Mouse (Mus musculus) kidney, adult 11 months (tissue): ENCODE measurements at regions not wholly inside any gene's neighbourhood (a gene's known extent, or its start where the extent isn't known, plus 50 kb on each side); places are given as distances from the start of the nearest gene placed in this dataset.

Source experiments
- DNase-seq: peaks from one replicate; pipeline ENCODE4 v3.0.0; 2022

DNA sequence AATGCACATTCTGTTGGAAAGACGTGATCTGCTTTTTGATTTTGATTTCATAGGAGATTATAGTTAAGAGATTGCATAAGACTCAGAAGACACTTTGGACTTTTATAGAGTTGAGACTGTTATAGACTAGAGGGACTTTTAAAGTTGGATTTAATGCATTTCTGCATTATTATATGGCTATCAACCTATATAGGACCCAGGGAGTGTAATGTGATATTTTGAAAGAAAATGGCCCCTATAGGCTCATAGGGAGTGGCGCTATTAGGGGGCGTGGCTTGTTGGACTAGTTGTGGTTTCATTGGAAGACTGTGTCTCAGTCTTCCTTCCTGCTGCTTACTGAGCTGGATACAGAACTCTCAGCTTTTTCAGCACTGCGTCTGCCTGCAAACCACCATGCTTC is 186.9 kb upstream of the Igfbp7 start:
- DNase-seq = no peak

DNA sequence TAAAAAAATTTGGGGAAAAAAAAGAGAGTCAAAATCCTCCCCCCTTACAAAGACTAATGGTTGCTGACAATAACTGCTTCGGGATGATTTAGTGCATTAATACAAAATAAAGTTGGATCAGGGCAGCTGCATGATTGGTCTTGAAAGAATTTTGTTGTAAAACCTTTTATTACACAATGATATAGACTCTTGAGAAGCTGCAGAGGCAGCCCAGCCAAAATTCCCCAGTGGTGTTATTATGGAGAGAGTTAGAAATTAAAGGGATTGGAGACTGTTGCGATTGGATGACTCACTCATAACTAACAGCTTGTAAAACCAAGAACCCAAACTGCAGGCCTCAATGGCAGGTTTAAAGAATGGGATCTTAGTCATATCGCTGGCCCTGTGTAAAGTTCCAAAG is 181.4 kb upstream of the Igfbp7 start:
- DNase-seq = no peak

DNA sequence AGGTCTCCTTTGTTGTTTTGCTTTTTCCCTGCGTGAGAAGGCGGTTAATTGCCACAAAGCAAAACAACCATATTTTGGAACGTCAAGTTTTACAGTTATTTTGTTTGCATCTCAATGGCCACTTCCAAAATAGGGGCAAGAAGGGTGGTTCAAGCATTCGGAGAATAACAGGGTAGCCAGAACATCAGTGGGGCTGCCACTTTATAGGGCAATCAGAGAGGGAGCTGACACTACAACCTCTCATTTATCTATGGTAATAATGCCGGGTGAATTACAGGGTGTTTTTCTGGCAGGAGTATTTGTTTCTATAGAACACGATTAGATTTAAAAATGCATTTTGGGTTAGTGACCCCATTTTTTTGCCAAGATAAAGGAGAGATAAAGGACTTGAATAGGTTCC is 173.9 kb upstream of the Igfbp7 start:
- DNase-seq = no peak

DNA sequence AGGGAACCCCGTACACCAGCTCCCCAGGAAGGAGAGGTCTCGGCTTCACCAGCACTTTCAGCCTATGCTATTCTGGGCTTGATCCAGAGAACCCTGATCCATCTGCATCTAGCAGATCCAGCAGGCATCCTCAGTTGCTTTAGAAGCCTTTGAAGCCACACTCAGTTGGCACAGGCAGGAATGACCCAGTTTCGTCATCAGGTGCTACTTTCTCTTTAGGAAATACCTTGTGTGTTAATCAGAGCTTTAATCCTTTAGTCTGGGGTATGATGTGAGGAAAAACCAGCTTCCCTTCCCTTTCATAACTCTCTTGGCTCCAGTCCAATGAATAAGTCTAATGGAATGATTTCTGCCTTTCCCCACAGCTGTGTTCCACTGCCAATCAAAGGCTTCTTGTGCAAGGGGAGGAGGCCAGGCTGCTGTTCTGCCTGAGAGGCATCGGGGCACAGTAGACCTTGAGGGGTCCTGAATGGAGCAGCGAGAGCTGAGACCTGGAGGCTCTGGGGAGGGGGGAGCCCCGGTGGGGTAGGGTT is 173.3 kb upstream of the Igfbp7 start:
- no peak for DNase-seq

DNA sequence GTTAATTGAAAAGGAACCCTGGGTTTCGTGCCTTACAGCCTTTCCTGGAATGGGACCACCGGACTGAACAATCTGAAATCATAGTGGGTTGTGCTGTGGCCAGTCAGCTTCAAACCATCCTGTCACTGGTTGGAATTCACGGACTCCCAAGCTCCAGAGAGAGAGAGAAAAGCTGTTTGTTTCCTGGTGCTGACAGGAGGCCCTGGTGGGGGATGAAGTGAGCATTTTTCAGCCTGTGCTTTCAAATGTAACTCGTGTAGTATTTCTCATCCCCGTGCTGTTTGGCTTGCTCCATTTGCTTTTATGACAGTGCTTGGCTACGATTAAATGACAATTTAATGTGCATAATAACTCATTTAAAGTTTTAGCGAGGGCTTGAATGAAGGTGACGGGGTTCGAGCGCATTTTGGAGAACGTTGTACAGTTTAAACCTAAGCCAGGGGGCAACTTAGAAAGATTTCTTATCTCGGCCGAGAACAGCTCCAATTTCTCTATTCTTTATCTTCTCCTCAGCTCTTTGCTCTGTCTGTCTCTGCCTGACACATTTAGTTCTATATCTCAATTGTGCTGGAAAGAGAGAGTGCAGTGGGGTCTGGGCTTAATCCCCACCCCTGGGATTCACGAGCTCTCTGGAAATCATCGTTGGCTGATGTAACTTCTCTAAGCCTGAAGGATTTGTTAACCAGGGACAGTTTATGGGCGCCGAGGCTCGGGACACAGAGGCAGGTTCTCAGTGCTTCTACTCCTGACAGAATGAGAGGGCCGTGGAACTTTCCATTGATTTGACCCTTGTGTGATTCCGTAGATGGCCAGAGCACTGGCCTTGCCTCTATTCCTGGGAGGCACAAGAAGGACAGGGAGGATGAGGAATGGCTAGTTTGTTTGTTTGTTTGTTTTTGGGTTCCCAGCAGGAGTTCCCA is 172.2 kb upstream of the Igfbp7 start:
- no peak for DNase-seq

DNA sequence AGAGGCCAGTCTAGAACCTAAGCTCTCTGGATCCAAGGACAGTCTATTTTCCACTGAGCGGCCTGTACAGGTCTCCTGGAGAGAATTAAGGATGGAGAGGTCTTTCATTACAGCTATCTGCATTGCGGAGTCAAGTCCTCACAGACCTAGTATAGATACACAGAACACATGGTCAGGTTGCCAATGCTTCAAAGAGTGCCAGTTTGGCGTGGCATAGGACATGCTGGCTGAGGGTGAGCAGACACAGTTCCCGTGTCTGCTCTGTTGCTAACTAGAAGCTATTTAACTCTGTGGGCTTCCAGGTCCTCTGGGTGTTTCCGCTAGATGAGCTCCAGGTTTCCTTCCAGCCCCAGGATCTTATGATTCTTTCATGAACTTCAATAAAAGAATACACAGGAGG is 169.0 kb upstream of the Igfbp7 start:
- no peak for DNase-seq

DNA sequence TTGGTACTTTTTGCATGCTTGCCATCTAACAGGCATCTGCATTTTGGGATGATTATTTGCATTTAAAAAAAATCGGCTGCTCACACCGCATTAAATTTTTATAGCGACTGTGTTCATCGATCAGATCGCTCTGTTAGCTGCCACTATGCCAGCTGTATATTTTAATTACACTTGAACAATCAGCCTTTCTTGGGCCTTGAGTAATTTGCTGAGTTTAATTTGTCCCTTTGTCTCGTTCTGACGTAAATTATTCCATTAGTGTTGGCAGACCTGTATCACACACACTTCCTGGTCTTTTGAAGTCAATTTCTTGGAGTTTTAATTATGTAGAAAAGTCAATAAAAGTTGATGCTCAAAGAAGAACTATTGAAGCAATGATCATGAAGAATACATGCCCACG is 167.9 kb upstream of the Igfbp7 start:
- DNase-seq = no peak

DNA sequence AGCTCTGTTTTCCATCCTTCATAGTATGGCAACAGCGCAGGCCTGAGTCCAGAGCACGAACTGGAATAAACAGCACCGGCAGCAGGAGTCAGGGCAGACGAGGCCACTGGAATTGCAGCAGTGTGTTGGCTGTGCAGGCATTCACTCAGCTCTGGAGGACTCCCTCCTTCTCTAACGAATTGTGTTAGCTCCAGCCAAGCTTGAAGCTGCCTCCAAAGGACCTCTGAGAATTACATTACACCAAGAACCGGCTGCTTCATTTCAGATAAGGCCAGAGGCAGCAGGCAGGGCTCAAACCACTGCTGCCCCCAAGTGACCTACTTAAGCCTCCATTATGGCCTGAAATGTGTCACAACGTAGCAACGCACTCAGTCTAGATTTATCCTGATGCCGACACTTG is 162.5 kb upstream of the Igfbp7 start:
- DNase-seq = no peak

DNA sequence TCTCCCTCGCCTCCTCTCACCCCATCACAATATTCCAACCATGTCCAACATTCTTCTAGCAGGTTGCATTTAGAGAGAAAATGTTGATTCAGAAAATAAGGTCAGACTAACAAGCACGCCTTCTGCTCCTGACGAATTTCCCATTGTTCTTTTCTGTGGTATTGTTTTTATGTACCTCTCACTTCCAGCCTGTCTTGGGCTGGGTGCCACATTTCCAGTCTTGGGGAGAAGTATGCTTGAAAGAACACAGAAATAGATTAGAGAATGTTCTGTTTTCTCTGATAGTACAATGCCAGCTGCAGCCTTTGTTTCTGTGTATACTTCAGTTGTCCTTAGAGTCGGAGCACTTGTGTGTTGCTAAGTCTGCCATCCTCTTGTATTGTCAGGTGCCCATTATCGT is 160.3 kb upstream of the Igfbp7 start:
- no peak for DNase-seq

DNA sequence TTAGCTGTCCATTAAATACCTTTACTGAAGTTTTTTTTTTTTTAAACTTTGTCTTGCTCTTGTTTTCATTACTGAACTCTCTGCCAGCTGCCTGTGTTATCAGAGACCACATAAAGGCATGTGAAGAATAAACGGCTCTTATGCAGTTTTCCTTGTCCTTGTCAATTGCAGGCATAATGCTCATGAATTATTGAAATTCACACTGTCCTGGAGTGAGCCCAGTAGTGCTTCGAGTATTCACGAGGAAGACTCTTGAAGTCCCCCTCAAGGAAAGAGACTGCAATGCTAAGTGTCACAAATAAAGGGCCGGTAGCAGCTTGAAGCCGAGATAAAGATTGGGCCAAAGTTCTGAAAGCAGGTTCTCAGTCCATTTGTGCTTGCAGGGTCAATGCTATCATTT is 144.7 kb upstream of the Igfbp7 start:
- no peak for DNase-seq

DNA sequence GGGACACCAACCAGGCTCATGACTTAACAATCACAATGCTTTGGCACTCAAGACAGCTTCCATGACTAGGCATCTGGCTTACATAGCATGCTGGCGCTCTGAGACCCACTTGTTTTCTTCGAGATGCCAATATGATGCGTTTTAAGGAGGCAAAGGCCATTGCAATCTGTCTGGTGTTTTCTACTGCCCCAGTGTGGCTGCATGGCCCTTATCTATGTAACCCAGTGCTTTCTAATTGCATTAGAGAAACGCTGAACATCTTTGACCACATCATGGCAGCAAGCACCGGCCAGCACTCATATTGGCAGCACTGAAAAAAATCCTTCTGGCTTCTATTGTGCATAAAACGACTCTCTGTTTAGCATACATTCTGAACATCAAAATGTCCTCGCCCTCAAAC is 144.2 kb upstream of the Igfbp7 start:
- no peak for DNase-seq

DNA sequence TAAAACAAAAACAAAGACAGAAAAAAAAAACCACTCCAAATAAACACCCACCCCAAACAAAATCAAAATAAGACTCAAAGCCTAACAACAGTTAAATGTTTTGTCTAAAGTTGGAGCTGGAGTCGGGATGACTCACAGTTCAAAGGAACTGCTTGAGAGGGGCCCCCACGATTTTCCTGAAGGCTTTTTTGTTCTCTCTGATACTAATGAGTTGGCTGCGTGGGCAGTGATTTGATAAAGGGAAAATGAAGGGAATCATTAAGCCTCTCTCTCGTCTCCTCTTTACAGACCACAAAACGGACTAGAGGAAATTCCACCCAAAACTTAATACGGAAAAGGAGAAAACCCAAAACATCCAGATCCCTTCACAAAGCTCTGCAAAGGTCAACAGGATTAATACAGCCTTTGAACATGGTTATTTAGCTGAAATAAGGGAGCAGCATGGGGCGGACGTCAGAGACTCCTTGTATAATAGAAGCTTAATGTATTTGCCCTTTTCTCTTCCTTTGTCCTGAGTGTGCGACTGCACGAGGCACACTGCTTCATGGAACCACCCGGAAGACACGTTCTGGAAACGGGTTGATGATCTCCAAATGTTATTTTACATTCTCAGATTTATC is 138.3 kb upstream of the Igfbp7 start:
- no peak for DNase-seq

DNA sequence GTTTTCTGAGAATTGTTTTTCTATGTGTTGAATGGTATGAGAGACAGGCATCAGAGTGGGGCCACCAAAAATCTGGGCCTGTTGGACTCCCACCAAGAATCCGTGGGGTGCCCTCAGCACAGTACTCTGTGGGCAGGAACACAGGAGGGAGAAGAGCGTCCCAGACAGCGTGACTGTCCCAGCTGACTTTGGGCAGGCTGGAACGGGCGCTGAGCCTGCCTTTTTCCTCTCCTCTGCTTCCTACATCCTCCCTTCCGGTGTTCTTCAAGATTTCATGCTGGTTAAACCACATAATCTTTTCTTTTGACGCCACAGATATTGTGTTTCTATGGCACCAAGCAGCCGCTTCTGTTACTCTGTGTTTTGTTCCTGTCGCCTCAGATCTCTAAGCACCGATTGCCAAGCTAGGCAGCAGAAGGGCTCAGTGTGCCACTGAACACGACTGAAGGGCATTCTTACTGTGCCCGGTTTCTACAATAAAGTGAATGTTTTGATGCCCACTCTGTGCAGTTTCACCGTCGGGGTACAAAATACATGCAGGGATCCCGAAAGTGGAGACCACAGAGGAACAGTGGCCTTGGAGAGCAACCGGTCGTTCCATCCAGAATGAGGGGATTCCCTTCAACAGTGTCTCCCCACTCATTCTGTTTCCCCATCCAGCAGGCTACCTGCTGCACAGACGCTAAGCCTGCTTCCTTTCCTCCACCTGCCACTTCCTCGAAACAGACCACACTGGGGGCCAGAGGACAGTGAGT is 124.6 kb upstream of the Igfbp7 start:
- no peak for DNase-seq

DNA sequence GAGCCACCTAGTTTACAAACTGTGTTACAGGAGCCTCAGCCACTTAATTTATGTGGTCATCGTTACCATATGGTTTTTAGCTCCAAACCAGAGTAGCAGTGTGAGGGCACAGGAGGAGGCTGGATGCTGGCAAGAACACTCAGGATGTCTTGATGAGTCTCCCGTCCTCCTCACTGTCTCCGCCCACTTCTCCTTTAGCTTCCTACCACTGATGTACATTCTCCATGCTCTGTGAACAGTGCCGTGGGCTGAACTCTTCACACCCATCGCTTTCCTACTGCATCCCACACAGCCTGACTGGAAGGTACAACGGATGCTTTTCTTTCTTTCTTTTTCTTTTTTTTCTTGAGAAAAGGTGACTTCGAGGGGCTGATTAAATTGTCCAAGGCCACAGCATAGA is 122.5 kb upstream of the Igfbp7 start:
- no peak for DNase-seq

DNA sequence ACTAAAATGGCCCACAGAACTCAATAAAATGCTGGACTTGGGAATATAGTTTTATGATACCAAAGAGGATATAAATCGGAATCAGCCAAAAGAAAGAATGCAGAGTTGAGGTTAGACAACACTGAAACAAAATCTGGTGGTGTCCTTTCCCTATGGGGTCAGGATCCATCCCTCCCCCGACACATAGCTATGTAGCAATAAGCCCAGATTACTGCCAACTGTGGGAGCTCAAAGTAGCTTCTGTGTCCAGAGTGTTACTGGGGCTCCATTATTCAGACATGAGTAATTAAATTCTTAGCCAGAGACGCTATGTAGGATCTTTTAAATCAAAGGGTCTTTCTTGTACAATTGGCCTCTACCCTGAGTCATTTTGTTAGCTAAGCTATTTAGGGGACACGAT is 109.4 kb upstream of the Igfbp7 start:
- no peak for DNase-seq

DNA sequence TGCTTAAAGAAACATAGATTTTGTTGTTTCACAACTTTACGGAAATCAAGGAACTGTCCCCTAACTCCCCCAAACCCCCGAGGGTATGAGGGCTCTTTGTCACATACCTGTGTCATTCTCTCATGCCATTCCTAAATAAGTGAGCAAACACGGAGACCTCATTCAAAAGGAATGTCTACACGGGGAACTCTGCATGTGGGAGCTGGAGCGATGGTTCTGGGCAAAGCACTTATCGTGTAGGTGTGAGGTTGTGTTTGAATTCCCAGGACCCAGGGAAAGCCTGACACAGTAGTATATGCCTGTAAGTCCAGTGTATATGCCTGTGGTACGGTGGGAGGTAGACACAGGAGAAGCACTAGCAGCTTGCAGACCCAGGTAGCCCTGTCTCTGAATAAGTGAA is 107.6 kb upstream of the Igfbp7 start:
- no peak for DNase-seq

DNA sequence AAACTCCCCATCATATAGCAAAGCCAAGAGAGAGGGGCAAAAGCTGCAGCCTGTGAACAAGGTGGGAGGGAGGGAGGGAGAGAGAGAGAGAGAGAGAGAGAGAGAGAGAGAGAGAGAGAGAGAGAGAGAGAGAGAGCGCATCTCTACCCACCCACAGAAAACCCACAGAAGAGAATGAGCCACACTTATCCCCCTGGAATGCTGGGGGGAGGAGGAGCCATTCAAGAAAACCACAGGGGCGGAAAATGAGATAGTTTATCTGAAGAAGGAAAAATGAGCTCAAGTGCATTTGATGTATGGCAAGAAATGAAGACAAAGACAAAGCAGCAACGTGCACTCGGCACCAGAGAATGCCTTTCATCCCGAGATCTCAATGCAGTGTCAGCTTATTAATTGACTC is 94.8 kb upstream of the Igfbp7 start:
- DNase-seq = no peak

DNA sequence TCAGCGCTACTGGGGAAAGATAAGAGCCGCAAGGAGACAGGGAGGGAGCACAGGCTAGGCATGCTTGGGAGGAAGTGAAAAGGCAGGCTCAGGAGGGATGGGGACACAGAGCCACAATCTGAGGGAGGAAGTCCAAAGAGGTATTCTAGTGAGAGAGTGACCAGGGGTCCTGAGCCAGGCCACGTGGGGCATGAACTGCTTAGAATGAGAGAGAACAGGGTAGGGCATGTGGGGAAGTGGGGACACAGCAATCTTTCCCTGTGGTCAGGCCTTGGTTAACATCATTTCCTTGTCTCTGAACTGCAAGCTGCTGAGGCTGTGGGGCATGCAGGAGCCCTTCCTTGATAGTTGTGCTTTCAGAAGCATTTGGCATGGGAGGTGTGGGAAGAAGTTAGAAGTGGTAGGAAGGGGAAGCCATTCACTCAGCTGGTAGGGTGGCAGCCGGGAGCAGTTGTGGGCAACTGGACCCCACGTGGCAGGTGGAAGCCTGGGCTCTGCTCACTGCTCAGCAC is 92.2 kb upstream of the Igfbp7 start:
- DNase-seq = no peak

DNA sequence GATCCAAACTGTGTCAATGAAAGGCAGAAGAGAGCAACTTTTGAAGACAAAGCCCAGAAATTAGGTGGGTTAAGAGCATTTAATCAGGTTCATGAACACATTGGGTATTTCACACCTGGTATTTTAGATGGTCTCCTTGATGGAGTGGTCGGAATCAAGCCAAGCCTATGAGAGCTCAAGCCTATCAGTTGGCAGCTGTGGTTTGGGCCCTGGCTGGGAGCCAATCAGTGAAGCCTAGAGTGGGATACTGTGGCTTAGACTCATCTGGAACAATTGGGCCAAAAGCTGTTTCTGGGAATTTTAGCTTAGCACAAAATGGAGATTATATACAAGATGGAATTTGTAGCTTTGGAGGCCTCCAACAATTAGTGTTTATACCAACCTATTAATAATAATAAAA is 86.8 kb upstream of the Igfbp7 start:
- no peak for DNase-seq

DNA sequence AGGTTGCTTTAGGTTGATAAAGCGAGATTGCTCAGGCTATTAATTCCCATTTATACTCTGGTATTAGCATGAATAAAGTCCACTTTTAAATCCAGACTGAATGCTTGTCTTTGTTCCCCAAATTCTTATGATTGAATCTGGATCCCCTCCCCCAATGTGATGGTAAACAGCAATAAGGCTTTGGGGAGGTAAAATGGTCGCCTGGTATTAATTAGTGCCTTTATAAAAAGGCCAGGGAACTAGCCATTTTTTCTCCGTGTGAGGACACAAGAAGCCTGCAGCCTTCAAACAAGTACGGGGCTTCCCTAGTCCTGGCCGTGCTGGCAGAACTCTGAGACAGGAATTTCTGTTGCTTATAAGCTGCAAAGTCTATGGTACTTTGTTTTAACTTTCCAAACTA is 81.1 kb upstream of the Igfbp7 start:
- no peak for DNase-seq

DNA sequence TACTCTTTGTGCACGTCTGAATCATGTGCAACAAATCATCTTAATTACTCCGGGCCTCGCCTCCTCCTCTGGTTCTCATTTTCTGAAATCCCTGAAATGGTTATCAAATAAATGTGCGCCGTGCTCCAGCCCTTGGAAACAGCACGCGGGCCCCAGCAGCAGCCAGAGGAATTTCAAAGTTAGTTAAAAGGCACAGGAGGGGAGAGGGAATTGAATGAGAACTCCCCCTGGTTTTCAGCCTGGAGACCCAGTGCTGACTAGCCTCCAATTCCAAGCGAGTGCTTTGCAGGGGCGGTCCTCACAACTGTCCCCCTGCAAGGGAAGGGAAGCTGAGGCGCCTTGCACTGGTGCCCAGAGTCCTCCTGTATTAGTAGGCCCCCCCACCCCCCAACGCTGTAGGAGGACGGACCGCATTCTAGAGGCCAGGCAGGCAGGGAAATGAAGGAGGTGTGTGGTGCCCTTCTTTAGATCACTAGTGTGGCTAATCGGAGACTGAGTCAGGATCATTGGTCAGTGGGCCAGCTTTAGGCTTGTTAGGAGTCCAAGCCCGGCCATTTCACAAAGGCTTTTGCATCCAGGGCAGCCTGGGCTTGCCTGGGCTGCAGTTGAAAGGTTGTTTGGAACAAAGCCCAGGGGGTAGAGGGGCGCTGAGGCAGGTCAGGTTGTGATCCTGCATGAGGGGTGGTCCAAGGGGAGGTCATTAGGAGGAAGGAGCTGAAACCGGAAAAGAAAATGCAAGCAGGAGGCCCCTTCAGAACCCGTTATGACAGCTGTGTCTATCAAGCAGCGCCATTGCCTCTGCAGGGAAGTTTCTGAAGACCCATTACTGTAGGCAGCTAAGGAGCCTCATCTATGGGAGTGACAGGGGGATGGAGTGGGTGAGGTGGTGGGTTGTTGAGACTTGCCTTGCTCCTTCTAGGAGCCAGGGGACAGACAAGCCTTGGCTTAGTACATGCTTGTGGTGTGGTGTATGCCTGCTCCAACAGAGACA is 80.3 kb upstream of the Igfbp7 start:
- no peak for DNase-seq

DNA sequence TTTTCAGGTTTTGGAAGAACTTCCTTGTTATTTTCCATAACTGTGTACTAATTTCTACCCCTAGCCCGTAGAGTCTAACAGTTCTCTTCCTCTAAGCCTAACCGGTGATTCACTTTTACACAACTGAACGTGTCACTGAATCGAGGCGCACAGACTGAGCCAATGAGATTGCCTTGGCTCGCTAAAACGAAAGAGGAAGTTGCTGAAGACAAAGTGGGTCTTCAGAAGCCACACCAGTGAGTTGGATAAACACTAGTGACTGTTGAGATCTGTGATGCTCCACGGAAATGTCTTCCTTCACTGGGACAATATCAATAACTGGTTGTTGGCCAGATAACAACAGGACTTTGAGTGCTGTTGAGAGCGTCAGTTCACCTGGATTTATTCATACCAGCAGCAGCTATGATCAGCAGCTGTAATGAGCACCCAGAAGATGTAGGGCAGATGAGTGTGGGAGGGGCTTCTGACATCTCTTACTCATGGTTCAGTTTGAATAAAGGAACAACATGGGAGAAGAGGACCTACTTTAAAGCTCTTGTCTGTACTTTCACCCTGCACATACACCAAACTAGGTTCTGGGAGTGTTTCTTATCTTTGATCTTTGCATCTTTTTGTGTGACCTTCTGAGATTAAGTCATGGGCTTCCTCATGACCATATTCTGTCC is 75.3 kb upstream of the Igfbp7 start:
- no peak for DNase-seq
